Mouse (Mus musculus): ENCODE data around the gene Akr1c18. TPM values are rescaled to one million over a fixed set of nuclear protein-coding genes. Genes with fewer than 3 reads are reported as not detected.
"Not testable (repeated sequence)": the region's sequence is repeated elsewhere in the genome, so short reads cannot be mapped to it uniquely, and the experiment has no call there.

Akr1c18 gene
- under 1 TPM in 1 of 3 experiments, not detected in 2; 0.31 TPM for polyA plus RNA-seq (2017; shearing (Covaris generic))

GRCm38 (mm10) chr13:4150518-4150917, at the start of gene Akr1c18:
Akr1c18 (minus strand) TSS chr13:4150654.
- ATAC-seq = no peak

GRCm38 (mm10) chr13:4192511-4192910, 42.1 kb upstream of the Akr1c18 start:
- no peak for ATAC-seq

DNA sequence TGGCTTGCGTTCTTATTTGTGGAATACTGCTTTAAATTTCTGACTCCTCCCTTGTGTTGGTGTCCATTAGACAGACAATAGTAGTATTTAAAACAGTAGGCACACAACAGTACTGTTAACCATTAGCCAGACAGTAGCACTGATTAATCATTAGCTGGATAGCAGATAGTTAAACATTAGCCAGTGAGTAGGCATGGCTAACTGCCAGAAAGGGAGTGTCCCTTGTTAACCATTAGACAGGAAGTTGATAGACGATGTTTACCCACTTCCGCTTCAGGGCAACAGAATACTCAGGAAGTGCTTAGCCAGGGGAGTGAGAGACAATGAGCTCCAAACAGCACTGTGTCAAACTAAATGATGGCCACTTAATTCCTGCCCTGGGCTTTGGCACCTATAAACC, 40.5 kb upstream of the Akr1c18 start, which contains the start of gene Akr1c13:
TSS of gene Akr1c13 (plus strand) at position 247 of the 400 bp plus-strand sequence.
- peak; percentile 99 for ATAC-seq

DNA sequence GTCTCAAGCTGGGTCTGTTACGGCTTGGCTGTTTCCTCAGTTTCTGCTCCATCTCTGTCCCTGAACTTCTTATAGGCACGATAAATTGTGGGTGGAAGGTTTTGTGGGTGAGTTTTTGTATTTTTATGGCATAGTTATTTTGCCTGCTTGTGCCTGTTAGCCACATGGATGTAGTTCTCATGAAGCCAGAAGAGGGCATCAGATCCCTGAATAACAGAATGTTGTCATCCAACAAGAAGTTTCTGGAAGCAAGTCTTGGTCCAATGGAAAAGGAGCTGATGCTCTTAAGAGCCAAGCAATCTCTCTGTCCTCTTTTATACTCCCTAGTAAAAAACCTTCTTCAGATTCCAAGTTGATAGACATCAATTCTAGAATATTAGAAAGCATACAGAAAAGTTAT, 37.7 kb upstream of the Akr1c18 start:
- no peak for ATAC-seq

- not testable (repeated sequence) for ATAC-seq
Observed at GRCm38 (mm10) chr13:4186641-4187411, 36.4 kb upstream of the Akr1c18 start.

DNA sequence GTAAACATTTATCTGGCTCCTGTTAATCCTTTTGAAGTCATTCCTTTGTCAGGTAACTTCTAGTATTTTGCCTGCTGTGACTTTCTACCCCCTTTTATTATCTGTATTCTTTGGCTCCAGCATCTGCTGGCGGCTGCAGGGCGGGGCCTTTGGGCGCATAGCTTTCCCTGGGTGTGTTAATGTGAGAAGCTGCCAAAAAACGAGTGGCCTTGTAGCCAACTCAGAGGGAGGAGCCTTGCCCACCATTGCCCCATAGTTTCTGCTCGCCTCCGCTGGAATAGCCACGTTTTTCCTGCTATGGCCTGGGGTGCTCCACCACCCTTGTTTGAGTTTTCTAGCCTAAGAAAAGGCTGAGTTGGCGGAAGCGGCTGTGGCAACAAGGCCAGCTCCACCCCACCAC, 32.7 kb upstream of the Akr1c18 start:
- ATAC-seq = no peak

- ATAC-seq = not testable (repeated sequence)
Observed at GRCm38 (mm10) chr13:4181321-4181720, 30.9 kb upstream of the Akr1c18 start.

DNA sequence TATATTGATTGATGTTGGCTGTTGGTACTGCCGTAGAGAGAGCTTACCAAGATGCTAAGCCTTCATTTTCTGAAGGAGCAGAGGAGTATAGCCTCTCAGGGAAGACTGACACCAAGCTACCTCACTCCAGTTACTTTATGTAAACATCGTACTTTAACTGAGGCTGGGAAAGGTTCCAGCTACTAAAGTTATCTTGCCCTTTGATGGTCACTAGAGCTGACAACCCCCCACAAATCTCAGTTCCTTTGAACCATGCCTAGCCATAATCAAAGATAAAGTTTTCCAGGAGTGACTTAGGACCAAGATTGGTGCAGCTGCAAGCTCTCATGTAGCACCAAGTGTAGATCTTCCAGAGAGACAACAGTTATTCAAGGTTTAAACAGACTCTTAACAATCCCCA, 22.5 kb upstream of the Akr1c18 start:
- ATAC-seq = no peak

DNA sequence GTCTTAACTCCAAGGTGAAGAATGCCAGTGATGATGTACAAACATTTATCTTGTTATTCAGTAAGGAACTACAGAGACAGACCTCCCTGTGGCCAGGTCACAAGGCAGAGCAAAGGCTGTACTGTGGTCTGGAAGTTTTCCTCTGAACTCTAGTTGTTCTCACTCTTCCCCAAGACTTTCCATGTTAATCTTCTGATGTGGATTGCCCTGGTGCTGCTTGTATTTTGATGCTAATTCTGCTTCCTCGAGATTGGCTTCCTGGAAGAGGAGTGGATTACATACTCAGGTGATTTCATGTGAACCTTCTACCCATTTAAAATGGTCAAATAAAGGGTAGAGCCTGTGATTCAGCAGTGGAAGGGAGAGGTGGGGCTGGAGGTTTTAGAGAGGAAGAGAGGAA, 17.6 kb upstream of the Akr1c18 start:
- no peak for ATAC-seq

DNA sequence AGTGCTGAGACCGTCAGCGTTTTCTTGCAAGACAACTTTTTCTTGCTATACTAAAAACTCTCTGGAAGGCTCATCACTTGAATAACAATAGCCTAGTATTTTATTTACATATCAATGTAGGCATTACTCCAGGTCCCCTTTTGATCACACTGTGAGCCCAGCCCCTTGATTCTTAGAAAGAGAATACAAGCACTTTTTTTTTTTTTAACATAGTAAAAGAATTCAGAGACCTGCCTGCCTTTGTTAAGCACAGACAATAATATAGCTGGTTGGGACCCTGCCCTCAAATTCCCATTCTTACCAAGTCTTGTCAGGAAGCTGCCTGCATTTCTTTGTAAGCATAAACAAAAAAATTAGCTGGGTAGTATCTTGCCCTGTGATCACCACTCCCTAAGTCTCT, 4.8 kb upstream of the Akr1c18 start:
- no peak for ATAC-seq

GRCm38 (mm10) chr13:4153593-4153992, 3.1 kb upstream of the Akr1c18 start:
- no peak for ATAC-seq

DNA sequence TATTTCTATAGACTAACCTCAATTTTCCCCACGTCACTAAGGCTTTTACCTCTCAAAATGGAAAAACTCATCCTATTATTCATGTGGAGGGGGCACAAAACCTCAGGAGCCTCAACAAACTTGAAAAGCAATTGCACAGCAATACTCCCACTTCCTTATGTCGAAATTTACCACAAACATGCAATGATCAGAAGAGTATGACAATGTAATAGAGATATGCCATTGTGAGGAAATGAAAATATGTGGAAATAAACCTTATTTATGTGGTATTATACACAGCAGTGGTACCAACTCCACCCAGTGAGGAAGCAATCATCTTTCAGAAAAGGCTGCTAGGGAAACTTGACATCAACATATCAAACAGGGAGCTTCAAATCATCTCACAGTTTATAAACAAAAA, 2.5 kb upstream of the Akr1c18 start:
- ATAC-seq = no peak

DNA sequence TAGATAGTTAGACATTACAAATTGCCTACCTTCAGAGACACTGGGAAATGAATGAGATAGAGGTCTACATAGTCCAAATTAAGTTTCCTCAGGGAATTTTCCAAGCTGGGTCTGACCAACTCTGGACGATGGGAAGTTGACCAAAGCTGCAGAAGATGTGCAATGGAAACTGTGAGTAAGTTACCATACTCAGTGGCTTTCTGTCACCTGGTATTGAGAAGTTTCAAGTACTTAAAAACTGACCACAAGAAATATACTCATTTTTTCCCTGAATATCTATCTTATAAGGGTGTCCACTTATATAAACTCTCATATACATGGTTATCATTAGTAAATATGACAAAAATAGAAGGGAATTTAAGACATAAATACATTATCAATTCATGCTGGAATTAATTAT, 6.2 kb downstream of the Akr1c18 start:
- no peak for ATAC-seq

GRCm38 (mm10) chr13:4133070-4133469, 17.4 kb downstream of the Akr1c18 start:
- no peak for ATAC-seq

GRCm38 (mm10) chr13:4131721-4132120, 18.7 kb downstream of the Akr1c18 start:
- ATAC-seq = no peak

DNA sequence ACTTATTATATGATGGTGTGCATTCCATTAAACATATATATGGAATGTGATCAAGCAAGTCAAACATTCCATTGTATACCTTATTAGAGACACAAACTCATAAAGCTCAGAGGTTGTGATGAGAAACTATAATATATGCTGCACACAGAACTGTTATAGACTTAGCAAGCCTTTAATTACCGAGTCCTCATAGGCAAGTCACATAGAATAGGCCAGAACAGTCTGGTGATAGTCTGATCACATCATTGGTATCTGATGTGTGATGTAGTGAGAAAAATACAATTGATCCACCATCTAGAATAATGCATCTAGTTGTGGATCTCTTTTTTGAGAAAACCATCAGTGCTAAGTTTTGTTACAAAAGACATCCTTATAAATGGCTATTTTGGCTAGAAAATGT, 19.1 kb downstream of the Akr1c18 start:
- no peak for ATAC-seq

- ATAC-seq = peak; percentile 35
Observed at GRCm38 (mm10) chr13:4129100-4129499, 21.4 kb downstream of the Akr1c18 start.

GRCm38 (mm10) chr13:4125846-4126245, 24.6 kb downstream of the Akr1c18 start:
- not testable (repeated sequence) for ATAC-seq

DNA sequence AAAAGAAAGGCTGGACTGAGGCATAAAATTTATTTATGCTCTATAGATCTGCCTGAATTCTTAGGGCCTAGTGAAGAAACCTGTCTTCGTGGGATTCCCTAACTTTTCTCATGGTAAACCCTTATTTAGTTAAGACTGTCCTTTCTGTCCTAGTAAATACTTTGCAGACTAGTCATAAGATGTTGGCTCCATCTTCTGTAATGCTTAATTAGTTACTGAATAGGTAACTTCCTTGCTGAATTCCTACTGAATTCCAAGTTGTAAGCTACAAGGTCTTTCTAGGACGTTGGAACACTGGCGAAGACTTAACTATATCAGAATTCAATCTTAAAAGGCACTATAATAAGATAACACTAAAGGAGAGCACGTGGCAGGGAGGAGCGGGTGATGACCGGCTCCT, 26.0 kb downstream of the Akr1c18 start:
- ATAC-seq = not testable (repeated sequence)

DNA sequence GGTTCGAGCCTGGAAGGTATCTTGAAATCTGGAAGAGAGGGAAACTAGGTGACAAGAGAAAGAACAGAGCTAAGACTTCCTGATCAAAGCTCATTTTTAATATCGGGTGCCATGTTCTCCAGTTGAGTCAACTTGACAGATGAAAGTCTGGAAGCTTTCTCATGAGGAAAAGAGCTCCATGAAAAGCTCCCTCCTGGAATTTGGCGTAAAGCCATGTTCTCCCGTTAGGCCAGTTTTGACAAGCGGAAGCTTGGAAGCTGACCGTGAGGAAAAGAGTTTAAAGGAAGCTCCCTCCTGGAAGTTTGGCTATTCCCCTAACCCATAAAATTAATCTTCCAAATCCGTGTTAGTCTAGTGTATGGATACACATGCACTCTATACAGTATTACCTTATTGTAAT, 27.3 kb downstream of the Akr1c18 start:
- no peak for ATAC-seq

DNA sequence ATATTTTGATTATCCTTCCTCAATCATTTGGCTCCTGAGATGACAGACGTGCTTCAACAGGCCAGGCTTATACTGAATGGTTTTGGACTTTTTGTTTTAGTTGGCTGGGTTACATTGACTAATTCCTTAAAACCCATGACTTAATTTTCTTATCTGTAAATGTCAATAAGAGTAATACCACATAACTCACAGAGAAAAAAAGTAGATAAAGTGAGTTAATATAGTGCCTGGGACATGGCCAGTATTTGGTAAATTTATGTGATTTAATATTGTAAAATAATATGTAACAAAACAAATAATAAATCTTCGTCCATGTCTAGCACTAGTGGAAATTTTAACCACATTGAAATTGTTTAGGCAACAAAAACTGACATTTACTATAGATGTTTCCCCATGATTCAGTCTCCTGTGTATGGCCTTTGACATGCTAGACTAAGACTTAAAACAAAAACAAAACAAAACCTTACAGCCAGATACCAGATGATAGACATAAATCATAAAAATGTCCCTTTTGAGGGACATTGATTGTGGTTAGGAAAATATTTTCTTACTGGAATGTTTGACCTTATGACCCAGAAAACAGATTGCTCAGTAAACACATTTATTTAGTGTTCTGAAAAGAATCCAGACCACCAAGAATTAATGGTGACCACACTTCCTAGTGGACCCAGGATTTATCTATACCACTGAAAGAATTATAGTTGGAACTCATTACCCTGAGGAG, 31.1 kb downstream of the Akr1c18 start:
- no peak for ATAC-seq

DNA sequence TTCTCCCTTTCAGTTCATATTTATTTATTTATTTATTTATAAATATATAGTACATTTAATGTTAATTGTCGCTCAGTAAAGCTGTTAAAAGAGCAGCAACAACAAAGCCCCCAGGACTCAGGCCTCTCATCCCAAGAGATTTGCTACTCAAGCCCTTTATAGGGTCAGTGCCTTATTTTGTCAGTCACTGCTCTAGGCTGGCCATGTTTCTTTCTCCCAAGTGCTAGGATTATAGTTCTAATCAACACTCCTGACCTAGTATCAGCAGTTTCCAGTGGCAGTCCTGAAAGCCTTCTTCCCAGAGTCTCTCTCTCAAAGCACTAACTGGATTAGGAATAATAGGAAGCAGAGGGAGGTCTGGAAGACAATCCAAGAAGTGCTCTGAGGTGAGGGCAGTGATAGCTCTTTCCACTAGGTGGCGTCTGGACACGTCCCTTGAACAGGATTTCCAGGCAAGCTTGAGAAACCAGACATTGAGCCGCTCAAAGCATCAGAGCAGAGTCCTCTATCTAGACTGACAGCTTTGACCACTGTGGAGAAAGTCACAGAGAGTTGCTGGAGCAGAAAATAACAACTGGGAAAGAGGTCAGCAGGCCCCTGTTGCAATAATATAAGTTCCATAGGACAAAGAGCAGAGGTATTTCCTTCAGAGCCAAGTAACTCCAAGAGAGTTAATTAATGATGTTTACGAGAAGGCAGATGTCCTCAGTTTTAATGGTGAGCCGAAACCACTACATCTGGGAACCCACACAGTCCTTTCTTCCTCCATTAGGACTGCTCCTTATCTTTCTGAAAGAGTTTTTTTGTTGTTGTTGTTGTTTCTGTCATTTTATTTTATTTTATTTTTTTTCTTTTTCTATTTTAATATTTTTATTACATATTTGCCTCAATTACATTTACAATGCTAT, 39.9 kb downstream of the Akr1c18 start:
- no peak for ATAC-seq

- ATAC-seq = no peak
Observed at GRCm38 (mm10) chr13:4102721-4103120, 47.7 kb downstream of the Akr1c18 start.
